Mouse (Mus musculus): Measurements from ENCODE around the gene Lsp1.

Gene Lsp1

GRCm38 (mm10) chr7:142538766-142539165, 78.2 kb downstream of the Lsp1 start:
- no peak for DNase-seq (ENCODE audit: low read depth)

GRCm38 (mm10) chr7:142539828-142540227, 79.2 kb downstream of the Lsp1 start:
- no peak for DNase-seq (ENCODE audit: low read depth)

GRCm38 (mm10) chr7:142542771-142543303, 82.2 kb downstream of the Lsp1 start:
- DNase-seq (ENCODE audit: low read depth), result no peak
